Mouse (Mus musculus) thymus, postnatal 0 days (tissue): ENCODE results near the gene Il23a. TPM values are rescaled to one million over a fixed set of nuclear protein-coding genes. Genes with fewer than 3 reads are reported as not detected.
"Not testable (repeated sequence)": the region's sequence is repeated elsewhere in the genome, so short reads cannot be mapped to it uniquely, and the experiment has no call there.

ENCODE experiments used
- DNase-seq: peaks from one replicate; pipeline ENCODE4 v3.0.0-alpha.2; 2015; ENCODE audit warnings: low spot score
- polyA plus RNA-seq: library from polyadenylated mRNA; unstranded; fragments of >200 nt; fragmentation: Nextera tagmentation; extraction: Ambion mirVana; gene quantifications from 2 replicates; pipeline ENCODE4 v1.2.1, GENCODE M21; 2015

Il23a gene
- polyA plus RNA-seq, 1 experiment from 2014 or later = 2.5 TPM

DNA sequence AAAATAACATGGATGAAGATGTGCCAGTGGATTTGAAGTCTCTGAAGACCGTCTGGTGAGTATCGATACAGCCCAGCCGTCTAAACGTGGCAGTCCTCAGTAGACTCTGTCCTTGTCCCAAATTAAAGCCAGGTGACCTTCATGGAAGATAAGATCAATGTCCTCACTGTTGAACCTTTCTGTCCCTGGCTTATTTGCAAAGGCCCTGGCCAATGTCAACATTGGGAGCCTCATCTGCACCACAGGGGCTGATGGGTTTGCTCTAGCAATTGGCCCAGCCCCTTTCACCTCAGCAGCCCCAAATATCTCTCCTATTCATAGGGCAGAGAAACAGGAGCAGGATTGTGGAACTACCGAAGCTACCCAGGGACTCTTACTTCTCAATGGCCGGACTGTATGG is 30.2 kb downstream of the Il23a start, which contains the start of gene Apof:
Gene Apof (plus strand): TSS at position 301 of the 400 bp plus-strand sequence.
- DNase-seq = no peak

- DNase-seq = no peak
Observed at GRCm38 (mm10) chr10:128263393-128264310, 34.9 kb downstream of the Il23a start.

DNA sequence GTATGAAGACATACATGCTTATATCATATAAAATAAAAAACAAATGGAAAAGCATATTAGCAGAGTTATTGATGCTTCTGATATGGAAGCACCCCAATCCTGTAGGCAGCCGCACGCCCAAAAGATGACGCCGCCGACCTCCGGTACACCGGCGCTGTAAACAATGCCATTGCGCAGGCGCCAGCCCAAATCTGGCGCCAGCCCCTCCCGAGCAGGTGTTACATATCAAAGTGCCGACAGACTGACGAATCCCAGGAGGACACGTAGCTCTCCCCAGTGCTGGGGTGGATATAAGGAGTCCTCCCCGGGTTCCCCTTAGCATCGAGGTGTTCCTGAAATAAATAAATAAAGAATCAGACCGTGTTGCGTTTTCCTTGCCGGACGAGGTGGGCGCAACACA is 36.3 kb downstream of the Il23a start:
- DNase-seq = no peak

- not testable (repeated sequence) for DNase-seq
Observed at GRCm38 (mm10) chr10:128260376-128260775, 38.2 kb downstream of the Il23a start.

GRCm38 (mm10) chr10:128259946-128260345 is 38.6 kb downstream of the Il23a start:
- peak; percentile 52 for DNase-seq

GRCm38 (mm10) chr10:128258953-128259352 is 39.6 kb downstream of the Il23a start:
- DNase-seq = peak; percentile 54

GRCm38 (mm10) chr10:128256328-128256727 is 42.2 kb downstream of the Il23a start:
- no peak for DNase-seq

- no peak for DNase-seq
Observed at GRCm38 (mm10) chr10:128255925-128256324, 42.6 kb downstream of the Il23a start.

DNA sequence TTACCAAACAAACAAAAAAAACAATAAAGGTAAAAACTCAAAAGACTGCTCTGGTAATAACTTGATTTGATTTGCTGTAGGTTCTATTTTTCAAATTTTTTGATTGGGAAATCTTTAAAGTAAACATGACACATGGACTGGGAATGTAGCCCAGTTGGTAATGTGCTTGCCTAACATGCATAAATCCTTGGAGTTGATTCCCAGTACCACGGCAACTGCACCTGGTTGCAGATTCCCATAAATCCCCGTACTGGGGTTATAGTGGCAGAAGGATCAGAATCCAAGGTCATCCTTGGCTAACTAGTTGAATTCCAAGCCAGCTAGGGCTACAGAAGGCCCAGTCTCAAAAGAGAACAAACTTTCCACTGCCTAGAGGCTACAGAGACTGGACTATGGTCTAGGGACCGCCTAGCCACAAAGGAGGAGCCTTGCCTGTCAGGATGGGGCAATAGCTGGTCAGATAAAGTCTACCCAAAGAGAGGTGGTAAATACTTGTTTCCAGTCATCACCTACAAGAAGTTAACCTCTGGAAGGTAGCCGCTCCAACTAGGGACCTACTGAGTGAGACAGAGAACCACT is 44.8 kb downstream of the Il23a start, which contains the start of gene Apon:
Gene Apon (plus strand): TSS at position 420 of the 579 bp plus-strand sequence.
- DNase-seq = no peak

- no peak for DNase-seq
Observed at GRCm38 (mm10) chr10:128250565-128250964, 48.0 kb downstream of the Il23a start.

- DNase-seq = no peak
Observed at GRCm38 (mm10) chr10:128247020-128247732, 51.4 kb downstream of the Il23a start.

Other genes with a start within 250 kb of the Il23a start
- 401 and 422 TPM in 2 replicates for gene Ptges3, start 239.8 kb downstream of the Il23a start, polyA plus RNA-seq
- gene Atp5b, start 215.5 kb downstream of the Il23a start, polyA plus RNA-seq = 2,017 and 2,181 TPM in 2 replicates
- 21.5 and 27.5 TPM in 2 replicates for gene Baz2a, start 207.2 kb downstream of the Il23a start, polyA plus RNA-seq
- 14.1 and 17.3 TPM in 2 replicates for gene Rbms2, start 118.5 kb downstream of the Il23a start, polyA plus RNA-seq
- gene Gls2, start 104.3 kb downstream of the Il23a start, polyA plus RNA-seq = 0.78 and 1.5 TPM in 2 replicates
- 15.4 and 17.1 TPM in 2 replicates for gene Spryd4, start 86.9 kb downstream of the Il23a start, polyA plus RNA-seq
- gene Mip, start 72.9 kb downstream of the Il23a start, polyA plus RNA-seq = 0.06 TPM in 1 of 2 replicates, not detected in the other
- gene Timeless, start 66.7 kb downstream of the Il23a start, polyA plus RNA-seq = 51.7 and 59.7 TPM in 2 replicates
- 0.28 and 0.40 TPM in 2 replicates for gene Apon, start 44.7 kb downstream of the Il23a start, polyA plus RNA-seq
- gene Apof, start 30.1 kb downstream of the Il23a start, polyA plus RNA-seq = 0.17 TPM in 1 of 2 replicates, not detected in the other
- 22.6 and 25.1 TPM in 2 replicates for gene Stat2, start 28.2 kb downstream of the Il23a start, polyA plus RNA-seq
- gene Pan2, start 4.6 kb upstream of the Il23a start, polyA plus RNA-seq = 26.2 and 31.8 TPM in 2 replicates
- 223 and 247 TPM in 2 replicates for gene Cnpy2, start 23.7 kb upstream of the Il23a start, polyA plus RNA-seq
- 154 and 157 TPM in 2 replicates for gene Cs, start 39.0 kb upstream of the Il23a start, polyA plus RNA-seq
- 17.1 and 21.8 TPM in 2 replicates for gene Coq10a, start 70.2 kb upstream of the Il23a start, polyA plus RNA-seq
- gene Ankrd52, start 78.4 kb upstream of the Il23a start, polyA plus RNA-seq = 7.4 and 9.9 TPM in 2 replicates
- 0.38 and 0.44 TPM in 2 replicates for gene Slc39a5, start 102.5 kb upstream of the Il23a start, polyA plus RNA-seq
- 59.0 and 68.0 TPM in 2 replicates for gene Nabp2, start 112.7 kb upstream of the Il23a start, polyA plus RNA-seq
- gene Rnf41, start 112.9 kb upstream of the Il23a start, polyA plus RNA-seq = 30.0 and 31.7 TPM in 2 replicates
- gene Smarcc2, start 160.5 kb upstream of the Il23a start, polyA plus RNA-seq = 37.2 and 41.7 TPM in 2 replicates
- 963 and 1,020 TPM in 2 replicates for gene Myl6, start 195.4 kb upstream of the Il23a start, polyA plus RNA-seq
- gene Myl6b, start 199.9 kb upstream of the Il23a start, polyA plus RNA-seq = 3.8 and 5.2 TPM in 2 replicates
- gene Esyt1, start 227.1 kb upstream of the Il23a start, polyA plus RNA-seq = 43.2 and 44.6 TPM in 2 replicates
- 17.8 and 18.8 TPM in 2 replicates for gene Zc3h10, start 249.0 kb upstream of the Il23a start, polyA plus RNA-seq